Mouse (Mus musculus) MEL (cell line): ENCODE data around the gene Cst13. TPM values are rescaled to one million over a fixed set of nuclear protein-coding genes. Genes with fewer than 3 reads are reported as not detected.

Source experiments
- DNase-seq: peaks from one replicate; pipeline ENCODE4 v3.0.0; 2011; ENCODE audit warnings: low read depth, low spot score
- H3K27ac ChIP-seq: 2 replicates; pipeline ENCODE4 v1.5.1; 2012; ENCODE audit warnings: low read depth, mild to moderate bottlenecking, control low read depth, low read length, moderate library complexity; ENCODE audit not compliant: control insufficient read depth
- H3K27me3 ChIP-seq, 2 experiments: fragments of 150-350 bp in 1 of 2; sonication (generic) in 1 of 2; 2 replicates each; pipeline ENCODE4 v1.6.1; 2012; ENCODE audit warnings: low read length in 2 of 2, mild to moderate bottlenecking in 2 of 2, improper control_type of control experiment in 1 of 2, moderate library complexity in 1 of 2; ENCODE audit not compliant: insufficient read depth in 2 of 2, control insufficient read depth in 1 of 2
- H3K36me3 ChIP-seq, 2 experiments: 2 replicates each; pipeline ENCODE4 v1.6.1; 2012 to 2014; ENCODE audit warnings: low read length in 2 of 2, improper control_type of control experiment in 1 of 2, inconsistent platforms in 1 of 2, mild to moderate bottlenecking in 1 of 2; ENCODE audit not compliant: insufficient read depth in 2 of 2, control insufficient read depth in 1 of 2
- H3K4me1 ChIP-seq, 2 experiments: fragments of 150-350 bp in 1 of 2; sonication (generic) in 1 of 2; 2 replicates each; pipeline ENCODE4 v1.6.1; 2012; ENCODE audit warnings: low read length in 2 of 2, improper control_type of control experiment in 1 of 2, mild to moderate bottlenecking in 1 of 2; ENCODE audit not compliant: insufficient read depth in 2 of 2, control insufficient read depth in 1 of 2
- H3K4me3 ChIP-seq, 2 experiments: fragments of 150-350 bp in 1 of 2; sonication (generic) in 1 of 2; 2 replicates each; pipeline ENCODE4 v1.5.1; 2012; ENCODE audit warnings: low read depth in 2 of 2, low read length in 2 of 2, mild to moderate bottlenecking in 2 of 2, moderate library complexity in 2 of 2, control low read depth in 1 of 2, improper control_type of control experiment in 1 of 2; ENCODE audit not compliant: control insufficient read depth in 1 of 2, insufficient read depth in 1 of 2
- H3K79me2 ChIP-seq: 2 replicates; pipeline ENCODE4 v1.6.1; 2012; ENCODE audit warnings: mild to moderate bottlenecking, low read length, moderate library complexity; ENCODE audit not compliant: control insufficient read depth, poor library complexity, insufficient read depth
- H3K9ac ChIP-seq: 2 replicates; pipeline ENCODE4 v1.6.1; 2012; ENCODE audit warnings: low read depth, mild to moderate bottlenecking, control low read depth, low read length, moderate library complexity; ENCODE audit not compliant: control insufficient read depth, poor library complexity, severe bottlenecking
- H3K9me3 ChIP-seq: fragments of 150-350 bp; sonication (generic); replicated peaks from 2 replicates; pipeline ENCODE4 v1.6.1; 2012; ENCODE audit warnings: mild to moderate bottlenecking, low read length, improper control_type of control experiment, moderate library complexity; ENCODE audit not compliant: insufficient read depth
- BHLHE40 ChIP-seq: IDR thresholded peaks from 2 replicates; pipeline ENCODE4 v1.6.1; 2012; ENCODE audit warnings: low read depth, mild to moderate bottlenecking, inconsistent platforms, low read length, improper control_type of control experiment, borderline replicate concordance
- CHD2 ChIP-seq: IDR thresholded peaks from 2 replicates; pipeline ENCODE4 v1.6.1; 2011; ENCODE audit warnings: low read length, improper control_type of control experiment
- CTCF ChIP-seq, 3 experiments: IDR thresholded peaks in 2 of 3; conservative IDR thresholded peaks in 1 of 3; 2 replicates each; pipeline ENCODE4 v1.5.1; 2011 to 2012; ENCODE audit warnings: low read length in 3 of 3, low read depth in 2 of 3, mild to moderate bottlenecking in 2 of 3, improper control_type of control experiment in 1 of 3, inconsistent platforms in 1 of 3, mixed read lengths in 1 of 3, moderate library complexity in 1 of 3; ENCODE audit not compliant: control insufficient read depth in 1 of 3, insufficient read depth in 1 of 3, poor library complexity in 1 of 3, severe bottlenecking in 1 of 3
- ELF1 ChIP-seq: IDR thresholded peaks from 2 replicates; pipeline ENCODE4 v1.6.1; 2014; ENCODE audit warnings: low read depth, mild to moderate bottlenecking, inconsistent platforms, low read length, improper control_type of control experiment, moderate library complexity
- GABPA ChIP-seq: IDR thresholded peaks from 2 replicates; pipeline ENCODE4 v1.6.1; 2012; ENCODE audit warnings: low read depth, mild to moderate bottlenecking, inconsistent platforms, low read length, improper control_type of control experiment, moderate library complexity
- HCFC1 ChIP-seq: IDR thresholded peaks from 2 replicates; pipeline ENCODE4 v1.6.1; 2012; ENCODE audit warnings: low read depth, mild to moderate bottlenecking, inconsistent platforms, low read length, improper control_type of control experiment, moderate library complexity
- JUND ChIP-seq: IDR thresholded peaks from 2 replicates; pipeline ENCODE4 v1.6.1; 2011; ENCODE audit warnings: low read depth, mild to moderate bottlenecking, improper control_type of control experiment, low read length
- KAT2A ChIP-seq: conservative IDR thresholded peaks from 2 replicates; pipeline ENCODE4 v1.6.1; 2012; ENCODE audit warnings: low read depth, low read length, improper control_type of control experiment, inconsistent platforms
- MAFK ChIP-seq: IDR thresholded peaks from 2 replicates; pipeline ENCODE4 v1.6.1; 2011; ENCODE audit warnings: low read depth, mild to moderate bottlenecking, low read length, improper control_type of control experiment, borderline replicate concordance
- MEF2A ChIP-seq: IDR thresholded peaks from 2 replicates; pipeline ENCODE4 v1.6.1; 2014; ENCODE audit warnings: low read depth, mild to moderate bottlenecking, inconsistent platforms, low read length, improper control_type of control experiment; ENCODE audit not compliant: poor library complexity, insufficient replicate concordance, severe bottlenecking; ENCODE audit errors: extremely low read depth
- MYB ChIP-seq: IDR thresholded peaks from 2 replicates; pipeline ENCODE4 v1.6.1; 2011; ENCODE audit warnings: mild to moderate bottlenecking, low read depth, low read length, improper control_type of control experiment
- NELFE ChIP-seq: IDR thresholded peaks from 2 replicates; pipeline ENCODE4 v1.6.1; 2011; ENCODE audit warnings: low read depth, low read length, improper control_type of control experiment
- POLR2AphosphoS2 ChIP-seq: IDR thresholded peaks from 2 replicates; pipeline ENCODE4 v1.6.1; 2011; ENCODE audit warnings: low read length, improper control_type of control experiment
- RAD21 ChIP-seq: IDR thresholded peaks from 2 replicates; pipeline ENCODE4 v1.6.1; 2011; ENCODE audit warnings: mild to moderate bottlenecking, low read depth, low read length, improper control_type of control experiment
- SIN3A ChIP-seq: IDR thresholded peaks from 2 replicates; pipeline ENCODE4 v1.6.1; 2012; ENCODE audit warnings: low read length, improper control_type of control experiment, inconsistent platforms
- TBP ChIP-seq: IDR thresholded peaks from 2 replicates; pipeline ENCODE4 v1.8.0; 2011; ENCODE audit warnings: low read depth, low read length, improper control_type of control experiment
- TCF12 ChIP-seq: IDR thresholded peaks from 2 replicates; pipeline ENCODE4 v1.6.1; 2014; ENCODE audit warnings: low read depth, mild to moderate bottlenecking, inconsistent platforms, low read length, improper control_type of control experiment, moderate library complexity
- USF1 ChIP-seq: IDR thresholded peaks from 2 replicates; pipeline ENCODE4 v1.6.1; 2014; ENCODE audit warnings: low read depth, mild to moderate bottlenecking, inconsistent platforms, low read length, improper control_type of control experiment, moderate library complexity
- ZKSCAN1 ChIP-seq: IDR thresholded peaks from 2 replicates; pipeline ENCODE4 v1.6.1; 2012; ENCODE audit warnings: low read depth, mild to moderate bottlenecking, inconsistent platforms, low read length, improper control_type of control experiment, moderate library complexity
- ZMIZ1 ChIP-seq: IDR thresholded peaks from 2 replicates; pipeline ENCODE4 v1.6.1; 2012; ENCODE audit warnings: low read depth, mild to moderate bottlenecking, inconsistent platforms, low read length, improper control_type of control experiment, moderate library complexity
- ZNF384 ChIP-seq: IDR thresholded peaks from 2 replicates; pipeline ENCODE4 v1.6.1; 2012; ENCODE audit warnings: low read depth, mild to moderate bottlenecking, inconsistent platforms, low read length, improper control_type of control experiment
- polyA plus RNA-seq, 2 experiments: library from polyadenylated mRNA; stranded (reverse) in 1 of 2; unstranded in 1 of 2; fragments of >175 nt in 1 of 2; fragments of >200 nt in 1 of 2; gene quantifications; 2 replicates each; pipeline versions ENCODE4 v1.2.1 to v1.2.4; 2012; ENCODE audit warnings: low replicate concordance in 2 of 2, low read depth in 1 of 2; ENCODE audit not compliant: insufficient read length in 2 of 2, insufficient read depth in 1 of 2, missing spikeins in 1 of 2
- total RNA-seq: library from RNA; depleted of rRNA; stranded (reverse); fragments of 300-350 nt; gene quantifications from 2 replicates; pipeline ENCODE4 v1.2.3, GENCODE M21; 2012

The Cst13 gene
- total and polyA plus RNA-seq, 3 experiments = not detected

DNA sequence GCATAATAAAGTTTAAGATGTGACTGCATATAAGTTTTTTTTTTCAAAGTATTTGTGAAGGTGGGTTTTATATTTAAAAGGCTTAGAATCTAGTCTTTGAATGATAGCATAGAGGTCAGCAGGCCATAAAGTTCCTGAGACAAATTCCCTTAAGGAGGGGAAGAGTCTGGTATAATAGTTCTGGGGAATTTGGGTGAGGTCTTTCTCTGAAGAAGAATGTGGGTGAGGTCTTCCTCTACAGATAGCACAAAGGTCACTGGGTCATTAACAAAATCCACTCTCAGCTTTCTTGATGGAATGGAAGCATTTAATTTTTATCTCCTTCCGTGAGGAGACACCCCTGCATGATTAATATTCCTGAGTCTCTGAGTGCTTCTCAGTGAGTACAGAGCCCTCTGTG lies 6.1 kb downstream of the Cst13 start:
- DNase-seq = no peak
- H3K36me3 ChIP-seq = no peaks in the 10 kb centered on the region
- no peak overlapping the region for H3K4me3 ChIP-seq
- H3K79me2 ChIP-seq = no peaks in the 10 kb centered on the region
- no peak overlapping the region for H3K27ac ChIP-seq
- H3K4me1 ChIP-seq = no peaks in the 10 kb centered on the region
- H3K9me3 ChIP-seq = no peaks in the 10 kb centered on the region
- H3K9ac ChIP-seq = no peak overlapping the region
- no peaks in the 10 kb centered on the region for H3K27me3 ChIP-seq
- TF ChIP-seq KAT2A = no peak
- TF ChIP-seq GABPA = no peak
- TF ChIP-seq SIN3A = no peak
- TF ChIP-seq MAFK = no peak
- no peak for TF ChIP-seq ZMIZ1
- no peak for TF ChIP-seq BHLHE40
- TF ChIP-seq ZNF384 = no peak
- TF ChIP-seq ZKSCAN1 = no peak
- TF ChIP-seq NELFE = no peak
- TF ChIP-seq TCF12 = no peak
- no peak for TF ChIP-seq HCFC1
- no peak for TF ChIP-seq MYB
- no peak for TF ChIP-seq POLR2AphosphoS2
- TF ChIP-seq CTCF (IDR thresholded peaks at IDR 0.05 in 2 of 3, conservative IDR thresholded peaks at IDR 0.05 in 1 of 3; ENCODE audit: control insufficient read depth in 1 of 3, insufficient read depth in 1 of 3, low read depth in 2 of 3, low read length in 3 of 3, poor library complexity in 1 of 3, severe bottlenecking in 1 of 3) = no peak

DNA sequence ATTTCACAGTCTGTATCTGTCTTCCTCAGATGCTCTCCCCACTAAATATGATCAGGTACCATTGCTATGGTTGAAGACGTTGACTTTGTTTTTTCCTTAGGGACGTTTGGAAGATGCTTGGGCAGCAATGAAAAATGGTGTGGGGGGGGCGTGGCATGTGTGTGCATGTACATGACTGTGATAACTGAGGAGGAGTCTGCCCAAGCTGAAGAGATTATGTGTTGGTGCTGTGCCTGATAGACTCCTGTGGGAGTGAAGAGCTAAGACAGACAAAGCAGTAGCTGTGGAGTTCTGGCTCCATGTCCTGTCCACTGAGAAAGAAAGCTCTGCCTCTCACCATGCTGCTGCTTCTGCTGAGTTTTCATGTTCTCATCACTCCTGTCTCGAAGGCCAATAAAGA lies 15.0 kb downstream of the Cst13 start, which contains the start of gene Cst9:
Cst9 (plus strand) TSS at position 236 of the 400 bp plus-strand sequence.
- Histone ChIP-seq H3K9me3 (no peaks in the 10 kb centered on the region), H3K27me3 (no peaks in the 10 kb centered on the region; a peak in 1 of 4 replicates), H3K36me3 (no peaks in the 10 kb centered on the region), H3K79me2 (no peaks in the 10 kb centered on the region), H3K4me3 (no peak within 1 kb of the TSS), H3K27ac (no peak within 1 kb of the TSS), H3K9ac (no peak within 1 kb of the TSS), H3K4me1 (no peaks in the 10 kb centered on the region)
- TF ChIP-seq ZNF384 (no peak), MEF2A (no peak), ZMIZ1 (no peak), TBP (no peak), RAD21 (no peak), USF1 (no peak), JUND (no peak), ELF1 (no peak), BHLHE40 (no peak), CHD2 (no peak)
- DNase-seq = no peak
